Comparison of ENCODE assay signal across 7 mouse cellular contexts in the genomic region with DNA sequence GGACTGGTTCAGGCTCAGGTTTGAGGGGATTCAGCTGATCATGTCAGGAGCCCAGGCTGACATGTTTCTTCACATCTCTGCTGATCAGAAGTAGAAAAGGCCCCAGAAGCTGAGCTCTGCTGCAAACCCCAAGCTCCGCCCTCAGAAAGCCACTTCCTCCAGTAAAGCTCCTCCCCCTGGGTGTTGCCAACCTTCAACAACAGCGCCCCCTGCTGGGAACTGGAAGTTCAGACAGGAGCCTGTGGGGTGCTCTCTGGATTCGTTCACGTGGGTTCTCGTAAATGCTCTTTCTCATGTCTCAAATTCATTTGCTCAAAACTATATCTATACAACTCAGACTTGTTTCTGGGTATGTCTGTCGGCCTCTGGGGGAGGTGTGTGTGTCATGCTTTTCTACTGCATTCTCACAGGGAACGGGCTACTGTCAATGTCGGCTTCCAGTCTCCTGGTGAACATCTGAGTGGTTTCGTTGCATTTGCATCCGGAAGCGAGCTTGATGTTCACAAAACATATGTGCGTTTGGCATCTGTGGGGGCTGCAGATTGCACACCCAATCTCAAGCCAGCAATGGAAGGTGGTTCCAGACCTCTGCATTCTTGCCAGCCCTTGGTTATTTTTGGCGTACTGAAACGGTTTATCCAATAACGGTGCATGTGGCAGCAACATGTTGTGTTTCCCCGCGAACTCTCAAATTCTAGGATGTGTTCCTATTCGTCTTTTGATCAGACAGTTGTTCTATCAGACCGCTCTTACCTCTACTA.
A peak's percentile ranks its signal among the peaks of the same experiment; 100 is the strongest.
DNase-seq lines count a peak whose midpoint lies in the region.

No protein-coding gene starts in this region.

- peak; percentile 9 to 60 for DNase-seq in kidney, postnatal 36 days
- DNase-seq in kidney, adult 11 months, result no peak
- DNase-seq in T-cell, adult 2 months (ENCODE audit: low spot score), result peak; percentile 57
- DNase-seq in embryo, embryonic 10.5 days (ENCODE audit: low spot score), result peak; percentile 80
- DNase-seq in layer of hippocampus, postnatal 36 days, result peak; percentile 36 to 53
- DNase-seq in right cerebral cortex, postnatal 10 days (ENCODE audit: low spot score in 2 of 2), result peak; percentile 53 to 68
- no peak for DNase-seq in ovary, postnatal 14 days (ENCODE audit: low spot score)

Comparison
In these comparisons a context has a peak if more than half of its experiments do, and no peak if none do; other contexts are left out.
1. DNase-seq: peak in kidney, postnatal 36 days (2 of 2), T-cell, adult 2 months (single experiment), embryo, embryonic 10.5 days (single experiment), layer of hippocampus, postnatal 36 days (2 of 2) and right cerebral cortex, postnatal 10 days (2 of 2); none in kidney, adult 11 months (single experiment) and ovary, postnatal 14 days (single experiment).